ENCODE assay signal across 13 mouse cellular contexts in genomic region chr11:101178061-101179058, GRCm38 (mm10). TPM values are rescaled to one million over a fixed set of nuclear protein-coding genes. Genes with fewer than 3 reads are reported as not detected.
DNase-seq lines count a peak whose midpoint lies in the region; ATAC-seq lines count a peak whose summit lies in the region.
"Had no signal": no experiment of that assay in that cellular context is flagged by ENCODE, and none has a peak within 500 bp of the region (broad histone marks: within the 10 kb centered on the region; RNA-seq: fewer than 3 reads in every experiment).

No protein-coding gene starts in this region.

- WGBS in hindbrain, embryonic 10.5 days, result 49% methylated on average over 36 of the region's 36 CpGs
- WGBS in hindbrain, embryonic 11.5 days, result 51% methylated on average over 36 of the region's 36 CpGs
- 53% methylated on average over 36 of the region's 36 CpGs for WGBS in midbrain, embryonic 11.5 days

- peaks cover 81% of the 10 kb centered on the region for H3K27me3 ChIP-seq in hindbrain, embryonic 10.5 days (ENCODE audit: insufficient read depth, poor library complexity, severe bottlenecking)
- peaks cover 52% of the 10 kb centered on the region for H3K27me3 ChIP-seq in hindbrain, embryonic 11.5 days (ENCODE audit: control insufficient read depth, insufficient read depth, low read length)
- peaks cover 52% of the 10 kb centered on the region for H3K27me3 ChIP-seq in midbrain, embryonic 11.5 days (ENCODE audit: control insufficient read depth, insufficient read depth, low read length)

- H3K9ac ChIP-seq in hindbrain, embryonic 11.5 days (ENCODE audit: low read depth, low read length), result no peak overlapping the region
- no peak overlapping the region for H3K9ac ChIP-seq in midbrain, embryonic 11.5 days (ENCODE audit: low read length)
- H3K9ac ChIP-seq: limb, embryonic 15.5 days had no signal

- H3K36me3 ChIP-seq in hindbrain, embryonic 10.5 days, result no peaks in the 10 kb centered on the region
- no peaks in the 10 kb centered on the region for H3K36me3 ChIP-seq in hindbrain, embryonic 11.5 days (ENCODE audit: control insufficient read depth, insufficient read depth, low read length)
- H3K36me3 ChIP-seq in midbrain, embryonic 11.5 days (ENCODE audit: control insufficient read depth, insufficient read depth, low read length), result no peaks in the 10 kb centered on the region
- H3K36me3 ChIP-seq: limb, embryonic 15.5 days had no signal

- H3K27ac ChIP-seq in hindbrain, embryonic 10.5 days, result no peak overlapping the region; the same call in 1 of the 2 replicates
- no peak overlapping the region for H3K27ac ChIP-seq in hindbrain, embryonic 11.5 days (ENCODE audit: low read depth, low read length)
- no peak overlapping the region for H3K27ac ChIP-seq in midbrain, embryonic 11.5 days (ENCODE audit: low read depth, low read length)
- H3K27ac ChIP-seq: limb, embryonic 15.5 days; macrophage had no signal

- H3K4me3 ChIP-seq in hindbrain, embryonic 10.5 days, result peak overlapping the region; percentile 21; the same call in 1 of the 2 replicates
- no peak overlapping the region for H3K4me3 ChIP-seq in hindbrain, embryonic 11.5 days (ENCODE audit: low read depth, low read length)
- H3K4me3 ChIP-seq in midbrain, embryonic 11.5 days (ENCODE audit: low read depth, low read length), result no peak overlapping the region
- H3K4me3 ChIP-seq: limb, embryonic 15.5 days had no signal

- no peak for DNase-seq in hindbrain, embryonic 10.5 days (ENCODE audit: low spot score)
- no peak for DNase-seq in hindbrain, embryonic 11.5 days (ENCODE audit: low spot score)
- peak; percentile 32 for DNase-seq in ZHBTc4 (ENCODE audit: low read depth, low spot score)
- peak; percentile 63 to 65 for DNase-seq in cerebellum, postnatal 25 days
- DNase-seq in midbrain, embryonic 11.5 days (ENCODE audit: low spot score, missing footprints), result peak; percentile 85
- no peak for DNase-seq in thymus, adult 18-20 months
- no peak for DNase-seq in embryo, embryonic 9.5 days (ENCODE audit: extremely low spot score)
- DNase-seq in adipocyte (ENCODE audit: low spot score), result no peak
- DNase-seq: heart, postnatal 36 days; spleen, adult 18-20 months; thymus, postnatal 4 days had no signal

- ATAC-seq in hindbrain, embryonic 11.5 days (ENCODE audit: low FRiP score), result no peak
- no peak for ATAC-seq in midbrain, embryonic 11.5 days (ENCODE audit: low FRiP score)

- H3K9me3 ChIP-seq in hindbrain, embryonic 10.5 days, result no peaks in the 10 kb centered on the region
- H3K9me3 ChIP-seq in hindbrain, embryonic 11.5 days (ENCODE audit: control insufficient read depth, low read length), result no peaks in the 10 kb centered on the region
- no peaks in the 10 kb centered on the region for H3K9me3 ChIP-seq in midbrain, embryonic 11.5 days (ENCODE audit: control insufficient read depth, low read length)
- H3K9me3 ChIP-seq: limb, embryonic 15.5 days had no signal

- H3K4me1 ChIP-seq in hindbrain, embryonic 10.5 days (replicated peaks), result peaks cover 57% of the 10 kb centered on the region
- H3K4me1 ChIP-seq in hindbrain, embryonic 11.5 days (replicated peaks; ENCODE audit: control insufficient read depth, insufficient read depth, low read length), result peaks cover 17% of the 10 kb centered on the region; the same call in 1 of the 2 replicates
- H3K4me1 ChIP-seq in midbrain, embryonic 11.5 days (ENCODE audit: control insufficient read depth, insufficient read depth, low read length), result peaks cover 14% of the 10 kb centered on the region

- no peak overlapping the region for H3K4me2 ChIP-seq in hindbrain, embryonic 11.5 days (replicated peaks; ENCODE audit: low read depth, low read length)
- no peak overlapping the region for H3K4me2 ChIP-seq in midbrain, embryonic 11.5 days
- H3K4me2 ChIP-seq: limb, embryonic 15.5 days had no signal

RNA-seq across cellular contexts. Expression of gene Ccr10, which starts 3.1 kb away (rescaled TPM):
- polyA plus RNA-seq in hindbrain, embryonic 10.5 days (2016; fragmentation: Nextera tagmentation; extraction: Ambion mirVana), result 0.15 and 0.20 TPM in 2 replicates
- 0.19 TPM in 1 of 2 replicates, not detected in the other for polyA plus RNA-seq in hindbrain, embryonic 11.5 days (2014; fragmentation: Nextera tagmentation; extraction: Ambion mirVana)
- polyA plus RNA-seq in midbrain, embryonic 11.5 days (2014; fragmentation: Nextera tagmentation; extraction: Ambion mirVana), result not detected in 2 replicates
- polyA plus RNA-seq: macrophage had no signal

RNA-seq across cellular contexts. Expression of gene Plekhh3, which starts 7.2 kb away (rescaled TPM):
- 5.8 and 11.8 TPM in 2 replicates for polyA plus RNA-seq in hindbrain, embryonic 10.5 days (2016; fragmentation: Nextera tagmentation; extraction: Ambion mirVana)
- 7.7 and 8.2 TPM in 2 replicates for polyA plus RNA-seq in hindbrain, embryonic 11.5 days (2014; fragmentation: Nextera tagmentation; extraction: Ambion mirVana)
- polyA plus RNA-seq in midbrain, embryonic 11.5 days (2014; fragmentation: Nextera tagmentation; extraction: Ambion mirVana), result 5.8 and 7.2 TPM in 2 replicates

RNA-seq across cellular contexts. Expression of gene Cntnap1, which starts 8.0 kb away (rescaled TPM):
- 0.29 and 0.71 TPM in 2 replicates for polyA plus RNA-seq in hindbrain, embryonic 10.5 days (2016; fragmentation: Nextera tagmentation; extraction: Ambion mirVana)
- polyA plus RNA-seq in hindbrain, embryonic 11.5 days (2014; fragmentation: Nextera tagmentation; extraction: Ambion mirVana), result 0.29 and 0.39 TPM in 2 replicates
- 0.30 and 0.32 TPM in 2 replicates for polyA plus RNA-seq in midbrain, embryonic 11.5 days (2014; fragmentation: Nextera tagmentation; extraction: Ambion mirVana)

RNA-seq across cellular contexts. Expression of gene Tubg2, which starts 22.7 kb away (rescaled TPM):
- polyA plus RNA-seq in hindbrain, embryonic 10.5 days (2016; fragmentation: Nextera tagmentation; extraction: Ambion mirVana), result 2.8 and 4.8 TPM in 2 replicates
- polyA plus RNA-seq in hindbrain, embryonic 11.5 days (2014; fragmentation: Nextera tagmentation; extraction: Ambion mirVana), result 5.5 and 5.7 TPM in 2 replicates
- polyA plus RNA-seq in midbrain, embryonic 11.5 days (2014; fragmentation: Nextera tagmentation; extraction: Ambion mirVana), result 3.4 and 5.1 TPM in 2 replicates

RNA-seq across cellular contexts. Expression of gene Ezh1, which starts 47.9 kb away (rescaled TPM):
- 13.1 TPM in 2 replicates for polyA plus RNA-seq in hindbrain, embryonic 10.5 days (2016; fragmentation: Nextera tagmentation; extraction: Ambion mirVana)
- polyA plus RNA-seq in hindbrain, embryonic 11.5 days (2014; fragmentation: Nextera tagmentation; extraction: Ambion mirVana), result 11.1 and 11.5 TPM in 2 replicates
- 10.4 and 10.6 TPM in 2 replicates for polyA plus RNA-seq in midbrain, embryonic 11.5 days (2014; fragmentation: Nextera tagmentation; extraction: Ambion mirVana)

Comparison
In these comparisons a context has a peak if more than half of its experiments do, and no peak if none do; other contexts are left out.
1. DNase-seq: peak in ZHBTc4 (single experiment), cerebellum, postnatal 25 days (2 of 2) and midbrain, embryonic 11.5 days (single experiment); none in hindbrain, embryonic 10.5 days (single experiment), hindbrain, embryonic 11.5 days (single experiment), thymus, adult 18-20 months (0 of 2), embryo, embryonic 9.5 days (single experiment) and adipocyte (single experiment).